Mouse (Mus musculus): ENCODE data around the gene Npy2r. TPM values are rescaled to one million over a fixed set of nuclear protein-coding genes. Genes with fewer than 3 reads are reported as not detected.

The Npy2r gene
- not detected in 2 replicates for polyA plus RNA-seq (2012; rRNA removed)
- not detected in 2 replicates for polyA plus RNA-seq (2014; fragmentation: Nextera tagmentation; extraction: Ambion mirVana)

DNA sequence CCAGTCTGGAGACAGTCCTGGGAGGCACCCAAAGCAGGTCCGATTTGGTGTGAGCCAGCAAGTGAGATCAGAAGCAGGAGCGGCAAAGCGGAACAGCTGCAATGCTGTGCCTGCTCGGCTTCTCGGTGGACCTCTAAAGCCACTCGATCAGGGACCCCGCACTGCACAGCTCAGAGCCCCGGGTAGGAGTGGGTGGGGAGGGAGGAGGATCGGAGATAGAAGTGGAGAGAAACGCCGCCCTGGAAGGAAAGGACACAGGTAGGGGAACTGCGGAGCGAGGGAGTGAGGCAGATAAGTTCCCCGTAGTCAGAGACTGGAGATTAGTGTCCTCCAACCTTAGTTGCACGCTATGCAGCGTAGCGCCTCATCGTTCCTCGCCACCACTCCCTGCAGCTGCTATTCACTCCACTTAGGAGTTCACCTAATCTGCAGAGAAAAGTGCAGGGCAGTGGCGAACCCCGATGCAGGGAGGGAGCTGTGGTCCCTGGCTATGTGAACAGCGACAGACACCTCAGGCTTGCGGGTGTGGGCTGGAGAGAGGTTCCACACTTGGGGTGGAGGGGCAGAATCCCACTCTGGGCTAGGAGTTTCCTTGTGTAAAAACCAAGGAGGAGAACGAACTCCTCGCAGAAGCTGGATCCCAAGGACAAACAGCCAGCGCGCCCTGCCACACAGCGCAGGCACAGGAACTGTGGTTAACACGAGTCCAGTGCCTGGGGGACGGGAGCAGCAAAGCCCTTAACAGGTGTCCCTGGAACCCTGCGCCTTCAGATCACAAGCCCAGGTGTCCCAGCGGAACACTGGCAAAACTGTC lies at the start of gene Npy2r:
Gene Npy2r (minus strand): TSS at position 177 of the 814 bp plus-strand sequence.
- peak within 1 kb of the TSS; percentile 42 for H3K4me2 ChIP-seq (ENCODE audit: low read depth)
- DNase-seq (ENCODE audit: low read depth in 3 of 3, low spot score in 3 of 3) (no peak), ATAC-seq (ENCODE audit: insufficient read depth) (no peak)
- no peaks in the 10 kb centered on the region for H3K4me1 ChIP-seq (replicated peaks; ENCODE audit: control insufficient read depth in 2 of 2, insufficient read depth in 2 of 2, low read length in 1 of 2)
- H3K27ac ChIP-seq, result no peak within 1 kb of the TSS
- no peaks in the 10 kb centered on the region; the same call in 1 of the 2 replicates for H3K27me3 ChIP-seq (ENCODE audit: control insufficient read depth, insufficient read depth, low read length)
- TF ChIP-seq EP300 (IDR thresholded peaks at IDR 0.05; ENCODE audit: low read depth), result no peak
- TF ChIP-seq CTCF (IDR thresholded peaks at IDR 0.05; ENCODE audit: low read depth), result no peak
- no peaks in the 10 kb centered on the region for H3K9me3 ChIP-seq (ENCODE audit: control insufficient read depth, low read length)
- WGBS (ENCODE audit: insufficient replicate concordance), result 2% methylated on average over 32 of the region's 32 CpGs
- H3K9ac ChIP-seq (replicated peaks), result no peak within 1 kb of the TSS
- H3K4me3 ChIP-seq (ENCODE audit: insufficient read depth in 1 of 2, low read depth in 2 of 2, low read length in 2 of 2), result peak within 1 kb of the TSS in 1 of 2 experiments; percentile 25; a peak in 2 of 4 replicates
- no peaks in the 10 kb centered on the region for H3K36me3 ChIP-seq (replicated peaks; ENCODE audit: control insufficient read depth, insufficient read depth, low read depth)

GRCm38 (mm10) chr3:82557786-82558185 lies 9.9 kb upstream of the Npy2r start:
- DNase-seq (ENCODE audit: low read depth in 3 of 3, low spot score in 3 of 3) (no peak), ATAC-seq (ENCODE audit: insufficient read depth) (no peak)
- Histone ChIP-seq H3K9ac (replicated peaks) (no peak overlapping the region), H3K36me3 (replicated peaks; ENCODE audit: control insufficient read depth, insufficient read depth, low read depth) (no peaks in the 10 kb centered on the region), H3K4me2 (ENCODE audit: low read depth) (no peak overlapping the region), H3K9me3 (ENCODE audit: control insufficient read depth, low read length) (no peaks in the 10 kb centered on the region), H3K27me3 (ENCODE audit: control insufficient read depth, insufficient read depth, low read length) (no peaks in the 10 kb centered on the region), H3K4me3 (ENCODE audit: insufficient read depth in 1 of 2, low read depth in 2 of 2, low read length in 2 of 2) (no peak overlapping the region), H3K27ac (no peak overlapping the region), H3K4me1 (replicated peaks; ENCODE audit: control insufficient read depth in 2 of 2, insufficient read depth in 2 of 2, low read length in 1 of 2) (no peaks in the 10 kb centered on the region)
- no peak for TF ChIP-seq EP300 (IDR thresholded peaks at IDR 0.05; ENCODE audit: low read depth)
- no peak for TF ChIP-seq CTCF (IDR thresholded peaks at IDR 0.05; ENCODE audit: low read depth)
- WGBS (ENCODE audit: insufficient replicate concordance), result 56% methylated on average over 3 of the region's 3 CpGs

GRCm38 (mm10) chr3:82556311-82556828 lies 8.5 kb upstream of the Npy2r start:
- H3K4me2 ChIP-seq (ENCODE audit: low read depth), result no peak overlapping the region
- no peak overlapping the region for H3K4me3 ChIP-seq (ENCODE audit: insufficient read depth in 1 of 2, low read depth in 2 of 2, low read length in 2 of 2)
- ATAC-seq (ENCODE audit: insufficient read depth) (no peak), DNase-seq (ENCODE audit: low read depth in 3 of 3, low spot score in 3 of 3) (no peak)
- no peak for TF ChIP-seq EP300 (IDR thresholded peaks at IDR 0.05; ENCODE audit: low read depth)
- no peak for TF ChIP-seq CTCF (IDR thresholded peaks at IDR 0.05; ENCODE audit: low read depth)
- no peak overlapping the region for H3K27ac ChIP-seq
- H3K9ac ChIP-seq (replicated peaks), result no peak overlapping the region
- WGBS (ENCODE audit: insufficient replicate concordance), result 68% methylated on average over 2 of the region's 2 CpGs
- no peaks in the 10 kb centered on the region for H3K9me3 ChIP-seq (ENCODE audit: control insufficient read depth, low read length)
- no peaks in the 10 kb centered on the region for H3K27me3 ChIP-seq (ENCODE audit: control insufficient read depth, insufficient read depth, low read length)
- H3K36me3 ChIP-seq (replicated peaks; ENCODE audit: control insufficient read depth, insufficient read depth, low read depth), result no peaks in the 10 kb centered on the region
- no peaks in the 10 kb centered on the region for H3K4me1 ChIP-seq (replicated peaks; ENCODE audit: control insufficient read depth in 2 of 2, insufficient read depth in 2 of 2, low read length in 1 of 2)

- Histone ChIP-seq H3K36me3 (replicated peaks; ENCODE audit: control insufficient read depth, insufficient read depth, low read depth) (no peaks in the 10 kb centered on the region), H3K9me3 (ENCODE audit: control insufficient read depth, low read length) (no peaks in the 10 kb centered on the region), H3K4me1 (replicated peaks; ENCODE audit: control insufficient read depth in 2 of 2, insufficient read depth in 2 of 2, low read length in 1 of 2) (no peaks in the 10 kb centered on the region), H3K27me3 (ENCODE audit: control insufficient read depth, insufficient read depth, low read length) (no peaks in the 10 kb centered on the region; the same call in 1 of the 2 replicates), H3K27ac (no peak overlapping the region), H3K4me3 (ENCODE audit: insufficient read depth in 1 of 2, low read depth in 2 of 2, low read length in 2 of 2) (no peak overlapping the region), H3K9ac (replicated peaks) (no peak overlapping the region), H3K4me2 (ENCODE audit: low read depth) (no peak overlapping the region)
- no peak for TF ChIP-seq CTCF (IDR thresholded peaks at IDR 0.05; ENCODE audit: low read depth)
- DNase-seq (ENCODE audit: low read depth in 3 of 3, low spot score in 3 of 3) (no peak), ATAC-seq (ENCODE audit: insufficient read depth) (no peak)
- WGBS (ENCODE audit: insufficient replicate concordance), result 62% methylated on average over 5 of the region's 5 CpGs
These were observed 2.0 kb upstream of the Npy2r start for GRCm38 (mm10) chr3:82549932-82550331.

- WGBS (ENCODE audit: insufficient replicate concordance), result 6% methylated on average over 9 of the region's 9 CpGs
- no peak overlapping the region for H3K4me3 ChIP-seq (ENCODE audit: insufficient read depth in 1 of 2, low read depth in 2 of 2, low read length in 2 of 2)
These were observed 869 bp upstream of the Npy2r start for GRCm38 (mm10) chr3:82548753-82549152.

More at GRCm38 (mm10) chr3:82548753-82549152, 869 bp upstream of the Npy2r start:
- DNase-seq (ENCODE audit: low read depth in 3 of 3, low spot score in 3 of 3) (no peak), ATAC-seq (ENCODE audit: insufficient read depth) (no peak)
- Histone ChIP-seq H3K9ac (replicated peaks) (no peak overlapping the region), H3K9me3 (ENCODE audit: control insufficient read depth, low read length) (no peaks in the 10 kb centered on the region), H3K4me1 (replicated peaks; ENCODE audit: control insufficient read depth in 2 of 2, insufficient read depth in 2 of 2, low read length in 1 of 2) (no peaks in the 10 kb centered on the region), H3K4me2 (ENCODE audit: low read depth) (peak overlapping the region; percentile 42; the same call in 1 of the 2 replicates), H3K36me3 (replicated peaks; ENCODE audit: control insufficient read depth, insufficient read depth, low read depth) (no peaks in the 10 kb centered on the region), H3K27ac (no peak overlapping the region), H3K27me3 (ENCODE audit: control insufficient read depth, insufficient read depth, low read length) (no peaks in the 10 kb centered on the region; the same call in 1 of the 2 replicates)
- TF ChIP-seq EP300 (IDR thresholded peaks at IDR 0.05; ENCODE audit: low read depth) (no peak), CTCF (IDR thresholded peaks at IDR 0.05; ENCODE audit: low read depth) (no peak)

Data from liver, embryonic 14.5 days (tissue).